Mouse (Mus musculus): ENCODE measurements at regions not wholly inside any gene's neighbourhood (a gene's known extent, or its start where the extent isn't known, plus 50 kb on each side); places are given as distances from the start of the nearest gene placed in this dataset.

- Histone ChIP-seq H3K9me3 (ENCODE audit: control insufficient read depth, low read length) (0 out of 2 replicates have a peak, but pooled peaks cover 2% of the 10 kb centered on the region), H3K4me1 (ENCODE audit: control insufficient read depth, insufficient read depth, low read length) (no peaks in the 10 kb centered on the region), H3K4me2 (ENCODE audit: low read depth, low read length) (no peak overlapping the region), H3K4me3 (ENCODE audit: low read depth, low read length) (no peak overlapping the region), H3K36me3 (ENCODE audit: control insufficient read depth, insufficient read depth, low read length) (no peaks in the 10 kb centered on the region), H3K27me3 (ENCODE audit: control insufficient read depth, insufficient read depth, low read length) (no peaks in the 10 kb centered on the region), H3K9ac (replicated peaks; ENCODE audit: low read depth, low read length) (no peak overlapping the region), H3K27ac (ENCODE audit: low read depth, low read length) (no peak overlapping the region)
- WGBS, result 82% methylated on average over 5 of the region's 5 CpGs
- ATAC-seq (ENCODE audit: low read depth), result no peak
Observed at GRCm38 (mm10) chr9:46433716-46434115, 113.9 kb upstream of the 4931429L15Rik start.

GRCm38 (mm10) chr9:46431053-46431452, 111.3 kb upstream of the 4931429L15Rik start:
- H3K27me3 ChIP-seq (ENCODE audit: control insufficient read depth, insufficient read depth, low read length), result no peaks in the 10 kb centered on the region
- ATAC-seq (ENCODE audit: low read depth), result no peak
- H3K4me3 ChIP-seq (ENCODE audit: low read depth, low read length), result no peak overlapping the region
- no peak overlapping the region for H3K4me2 ChIP-seq (ENCODE audit: low read depth, low read length)
- no peaks in the 10 kb centered on the region for H3K4me1 ChIP-seq (ENCODE audit: control insufficient read depth, insufficient read depth, low read length)
- 0 out of 2 replicates have a peak, but pooled peaks cover 2% of the 10 kb centered on the region for H3K9me3 ChIP-seq (ENCODE audit: control insufficient read depth, low read length)
- 75% methylated on average over 13 of the region's 13 CpGs for WGBS
- no peak overlapping the region for H3K27ac ChIP-seq (ENCODE audit: low read depth, low read length)
- H3K36me3 ChIP-seq (ENCODE audit: control insufficient read depth, insufficient read depth, low read length), result no peaks in the 10 kb centered on the region
- no peak overlapping the region for H3K9ac ChIP-seq (replicated peaks; ENCODE audit: low read depth, low read length)

- Histone ChIP-seq H3K36me3 (ENCODE audit: control insufficient read depth, insufficient read depth, low read length) (no peaks in the 10 kb centered on the region), H3K27me3 (ENCODE audit: control insufficient read depth, insufficient read depth, low read length) (no peaks in the 10 kb centered on the region), H3K4me1 (ENCODE audit: control insufficient read depth, insufficient read depth, low read length) (no peaks in the 10 kb centered on the region), H3K4me3 (ENCODE audit: low read depth, low read length) (no peak overlapping the region), H3K4me2 (ENCODE audit: low read depth, low read length) (no peak overlapping the region), H3K9me3 (ENCODE audit: control insufficient read depth, low read length) (no peaks in the 10 kb centered on the region), H3K9ac (replicated peaks; ENCODE audit: low read depth, low read length) (no peak overlapping the region), H3K27ac (ENCODE audit: low read depth, low read length) (no peak overlapping the region)
- 71% methylated on average over 12 of the region's 12 CpGs for WGBS
- peak; percentile 41 for ATAC-seq (ENCODE audit: low read depth)
Observed at GRCm38 (mm10) chr9:46423184-46423967, 103.6 kb upstream of the 4931429L15Rik start.

GRCm38 (mm10) chr9:46421688-46422274, 102.0 kb upstream of the 4931429L15Rik start:
- Histone ChIP-seq H3K9ac (replicated peaks; ENCODE audit: low read depth, low read length) (no peak overlapping the region), H3K27me3 (ENCODE audit: control insufficient read depth, insufficient read depth, low read length) (no peaks in the 10 kb centered on the region), H3K9me3 (ENCODE audit: control insufficient read depth, low read length) (no peaks in the 10 kb centered on the region), H3K27ac (ENCODE audit: low read depth, low read length) (no peak overlapping the region), H3K4me1 (ENCODE audit: control insufficient read depth, insufficient read depth, low read length) (no peaks in the 10 kb centered on the region), H3K4me2 (ENCODE audit: low read depth, low read length) (no peak overlapping the region), H3K4me3 (ENCODE audit: low read depth, low read length) (no peak overlapping the region), H3K36me3 (ENCODE audit: control insufficient read depth, insufficient read depth, low read length) (no peaks in the 10 kb centered on the region)
- ATAC-seq (ENCODE audit: low read depth), result no peak
- WGBS, result 25% methylated on average over 7 of the region's 7 CpGs

DNA sequence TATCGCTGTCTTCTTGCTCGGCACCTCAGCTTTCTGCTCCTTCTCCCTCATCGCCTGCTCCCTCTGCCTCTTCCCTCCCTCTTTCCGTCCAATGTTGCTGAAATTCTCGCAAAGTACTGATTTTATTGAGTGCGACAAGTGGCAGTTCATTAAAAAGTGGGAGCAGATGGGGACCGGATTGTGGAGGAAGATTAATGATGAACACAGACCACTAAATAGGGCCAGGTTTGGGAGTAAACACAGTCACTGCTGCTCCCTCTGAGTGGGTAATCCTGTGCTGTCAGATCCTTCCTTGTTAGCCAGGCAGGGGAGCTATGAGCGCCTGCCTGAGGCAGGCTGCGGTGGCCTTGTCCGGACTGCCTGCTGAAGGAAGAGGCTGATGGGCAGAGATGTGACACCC, 91.9 kb upstream of the 4931429L15Rik start:
- no peaks in the 10 kb centered on the region for H3K9me3 ChIP-seq (ENCODE audit: control insufficient read depth, low read length)
- no peak overlapping the region for H3K9ac ChIP-seq (replicated peaks; ENCODE audit: low read depth, low read length)
- H3K4me3 ChIP-seq (ENCODE audit: low read depth, low read length), result no peak overlapping the region
- no peak overlapping the region for H3K4me2 ChIP-seq (ENCODE audit: low read depth, low read length)
- H3K27me3 ChIP-seq (ENCODE audit: control insufficient read depth, insufficient read depth, low read length), result no peaks in the 10 kb centered on the region
- no peaks in the 10 kb centered on the region for H3K4me1 ChIP-seq (ENCODE audit: control insufficient read depth, insufficient read depth, low read length)
- no peak overlapping the region for H3K27ac ChIP-seq (ENCODE audit: low read depth, low read length)
- 68% methylated on average over 10 of the region's 10 CpGs for WGBS
- no peak for ATAC-seq (ENCODE audit: low read depth)
- no peaks in the 10 kb centered on the region for H3K36me3 ChIP-seq (ENCODE audit: control insufficient read depth, insufficient read depth, low read length)

DNA sequence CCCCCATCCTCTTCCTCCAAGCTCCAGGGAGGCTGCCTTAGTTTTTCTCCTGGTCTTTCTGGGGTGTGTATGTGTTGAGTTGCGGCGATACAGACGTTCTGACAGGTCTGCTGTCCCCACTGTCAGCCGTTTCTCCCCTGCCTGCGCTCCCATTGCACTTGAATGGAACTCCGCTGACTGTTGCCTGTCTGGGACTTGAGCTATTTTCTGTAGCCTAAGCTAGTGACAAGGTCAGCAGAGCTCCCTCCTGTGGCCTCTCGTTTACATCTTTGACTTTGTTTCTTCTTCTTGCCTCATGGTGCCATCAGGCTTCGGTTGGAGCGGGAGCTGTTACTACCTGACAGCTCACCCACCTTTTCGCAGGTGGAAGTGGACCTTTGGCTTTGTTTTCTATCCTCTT, 89.0 kb upstream of the 4931429L15Rik start:
- no peak overlapping the region for H3K27ac ChIP-seq (ENCODE audit: low read depth, low read length)
- no peaks in the 10 kb centered on the region for H3K4me1 ChIP-seq (ENCODE audit: control insufficient read depth, insufficient read depth, low read length)
- H3K4me3 ChIP-seq (ENCODE audit: low read depth, low read length), result no peak overlapping the region
- WGBS, result 85% methylated on average over 10 of the region's 10 CpGs
- no peak overlapping the region for H3K9ac ChIP-seq (replicated peaks; ENCODE audit: low read depth, low read length)
- no peak for ATAC-seq (ENCODE audit: low read depth)
- H3K27me3 ChIP-seq (ENCODE audit: control insufficient read depth, insufficient read depth, low read length), result no peaks in the 10 kb centered on the region
- no peaks in the 10 kb centered on the region for H3K36me3 ChIP-seq (ENCODE audit: control insufficient read depth, insufficient read depth, low read length)
- H3K4me2 ChIP-seq (ENCODE audit: low read depth, low read length), result no peak overlapping the region
- H3K9me3 ChIP-seq (ENCODE audit: control insufficient read depth, low read length), result no peaks in the 10 kb centered on the region

- Histone ChIP-seq H3K9me3 (ENCODE audit: control insufficient read depth, low read length) (no peaks in the 10 kb centered on the region), H3K4me3 (ENCODE audit: low read depth, low read length) (no peak overlapping the region), H3K27me3 (ENCODE audit: control insufficient read depth, insufficient read depth, low read length) (no peaks in the 10 kb centered on the region), H3K4me1 (ENCODE audit: control insufficient read depth, insufficient read depth, low read length) (no peaks in the 10 kb centered on the region), H3K9ac (replicated peaks; ENCODE audit: low read depth, low read length) (no peak overlapping the region), H3K36me3 (ENCODE audit: control insufficient read depth, insufficient read depth, low read length) (no peaks in the 10 kb centered on the region), H3K27ac (ENCODE audit: low read depth, low read length) (no peak overlapping the region), H3K4me2 (ENCODE audit: low read depth, low read length) (no peak overlapping the region)
- ATAC-seq (ENCODE audit: low read depth), result no peak
- 61% methylated on average over 8 of the region's 8 CpGs for WGBS
Observed at GRCm38 (mm10) chr9:46406606-46407005, 86.8 kb upstream of the 4931429L15Rik start.

- Histone ChIP-seq H3K27ac (ENCODE audit: low read depth, low read length) (no peak overlapping the region), H3K27me3 (ENCODE audit: control insufficient read depth, insufficient read depth, low read length) (no peaks in the 10 kb centered on the region), H3K36me3 (ENCODE audit: control insufficient read depth, insufficient read depth, low read length) (no peaks in the 10 kb centered on the region), H3K9ac (replicated peaks; ENCODE audit: low read depth, low read length) (no peak overlapping the region), H3K4me3 (ENCODE audit: low read depth, low read length) (no peak overlapping the region), H3K4me2 (ENCODE audit: low read depth, low read length) (no peak overlapping the region), H3K4me1 (ENCODE audit: control insufficient read depth, insufficient read depth, low read length) (no peaks in the 10 kb centered on the region), H3K9me3 (ENCODE audit: control insufficient read depth, low read length) (no peaks in the 10 kb centered on the region)
- no peak for ATAC-seq (ENCODE audit: low read depth)
- WGBS, result 80% methylated on average over 7 of the region's 7 CpGs
Observed at GRCm38 (mm10) chr9:46396591-46396990, 76.8 kb upstream of the 4931429L15Rik start.

DNA sequence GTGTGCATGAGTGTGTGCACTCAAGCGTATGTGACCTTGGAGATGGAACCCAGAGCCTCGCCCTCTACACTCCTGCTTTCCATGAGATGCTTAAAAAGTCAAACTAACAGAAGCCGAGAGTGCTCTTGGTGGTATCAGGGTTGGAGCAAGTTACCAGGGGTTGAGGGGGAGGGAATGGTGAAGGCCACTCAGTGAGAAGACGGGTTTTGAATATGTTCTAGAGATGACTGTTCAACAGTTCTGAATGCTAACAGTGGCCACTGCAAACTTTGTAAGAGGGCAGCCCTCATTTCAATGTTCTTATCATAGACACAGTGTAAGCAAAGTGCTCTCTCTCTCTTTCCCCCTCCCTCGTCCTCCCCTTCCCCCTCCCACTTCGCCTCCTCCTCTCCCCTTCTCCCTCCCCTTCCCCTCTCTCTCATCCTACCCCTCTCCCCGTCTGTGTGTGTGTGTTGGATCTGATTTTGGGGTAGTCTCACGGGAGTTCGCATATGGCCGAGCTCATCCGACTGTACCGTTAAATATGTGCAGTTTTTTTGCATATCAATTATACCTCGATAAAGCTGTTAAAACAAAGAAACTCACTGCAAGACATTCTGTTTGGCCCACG, 75.5 kb upstream of the 4931429L15Rik start:
- Histone ChIP-seq H3K27me3 (ENCODE audit: control insufficient read depth, insufficient read depth, low read length) (no peaks in the 10 kb centered on the region), H3K27ac (ENCODE audit: low read depth, low read length) (no peak overlapping the region), H3K4me1 (ENCODE audit: control insufficient read depth, insufficient read depth, low read length) (no peaks in the 10 kb centered on the region), H3K36me3 (ENCODE audit: control insufficient read depth, insufficient read depth, low read length) (no peaks in the 10 kb centered on the region), H3K4me2 (ENCODE audit: low read depth, low read length) (no peak overlapping the region), H3K9ac (replicated peaks; ENCODE audit: low read depth, low read length) (no peak overlapping the region), H3K4me3 (ENCODE audit: low read depth, low read length) (no peak overlapping the region), H3K9me3 (ENCODE audit: control insufficient read depth, low read length) (no peaks in the 10 kb centered on the region)
- WGBS, result 60% methylated on average over 14 of the region's 14 CpGs
- ATAC-seq (ENCODE audit: low read depth), result no peak

Data from neural tube, embryonic 14.5 days (tissue).